Mouse (Mus musculus) urinary bladder, adult 2 months (tissue): Measurements from ENCODE around the gene Runx1. TPM values are rescaled to one million over a fixed set of nuclear protein-coding genes. Genes with fewer than 3 reads are reported as not detected.

Source experiments
- DNase-seq: peaks from one replicate; pipeline ENCODE4 v3.0.0; 2022; ENCODE audit warnings: low spot score
- polyA plus RNA-seq: library from polyadenylated mRNA; depleted of rRNA; stranded (reverse); fragments of >200 nt; gene quantifications from 2 replicates; pipeline ENCODE4 v1.2.3, GENCODE M21; 2012

The Runx1 gene
- polyA plus RNA-seq, 1 experiment = 8.6 TPM

GRCm38 (mm10) chr16:92656750-92657149 is 169.2 kb downstream of the Runx1 start:
- no peak for DNase-seq

- DNase-seq = no peak
Observed at GRCm38 (mm10) chr16:92654294-92654950, 171.5 kb downstream of the Runx1 start.

GRCm38 (mm10) chr16:92653816-92654215 is 172.1 kb downstream of the Runx1 start:
- DNase-seq = no peak

- DNase-seq = no peak
Observed at GRCm38 (mm10) chr16:92651256-92651655, 174.7 kb downstream of the Runx1 start.

GRCm38 (mm10) chr16:92646153-92646552 is 179.8 kb downstream of the Runx1 start:
- no peak for DNase-seq

- DNase-seq = no peak
Observed at GRCm38 (mm10) chr16:92645423-92646115, 180.4 kb downstream of the Runx1 start.

GRCm38 (mm10) chr16:92644718-92645422 is 181.1 kb downstream of the Runx1 start:
- no peak for DNase-seq

GRCm38 (mm10) chr16:92644315-92644714 is 181.6 kb downstream of the Runx1 start:
- DNase-seq = no peak

- DNase-seq = no peak
Observed at GRCm38 (mm10) chr16:92642283-92642682, 183.7 kb downstream of the Runx1 start.

- DNase-seq = no peak
Observed at GRCm38 (mm10) chr16:92641053-92641452, 184.9 kb downstream of the Runx1 start.

- DNase-seq = no peak
Observed at GRCm38 (mm10) chr16:92639093-92639492, 186.9 kb downstream of the Runx1 start.

- DNase-seq = no peak
Observed at GRCm38 (mm10) chr16:92637033-92637432, 188.9 kb downstream of the Runx1 start.

- DNase-seq = no peak
Observed at GRCm38 (mm10) chr16:92632115-92632763, 193.7 kb downstream of the Runx1 start.

GRCm38 (mm10) chr16:92631637-92632036 is 194.3 kb downstream of the Runx1 start:
- DNase-seq = no peak

- DNase-seq = no peak
Observed at GRCm38 (mm10) chr16:92630950-92631349, 195.0 kb downstream of the Runx1 start.

GRCm38 (mm10) chr16:92629829-92630228 is 196.1 kb downstream of the Runx1 start:
- no peak for DNase-seq

GRCm38 (mm10) chr16:92627262-92627661 is 198.7 kb downstream of the Runx1 start:
- DNase-seq = no peak

GRCm38 (mm10) chr16:92623953-92624352 is 202.0 kb downstream of the Runx1 start:
- DNase-seq = no peak

GRCm38 (mm10) chr16:92621859-92622258 is 204.1 kb downstream of the Runx1 start:
- DNase-seq = no peak

GRCm38 (mm10) chr16:92620841-92621518 is 205.0 kb downstream of the Runx1 start:
- no peak for DNase-seq

GRCm38 (mm10) chr16:92616839-92617238 is 209.1 kb downstream of the Runx1 start:
- no peak for DNase-seq
